Mouse (Mus musculus): Measurements from ENCODE around the gene Rasl11b. TPM values are rescaled to one million over a fixed set of nuclear protein-coding genes. Genes with fewer than 3 reads are reported as not detected.
A peak's percentile ranks its signal among the peaks of the same experiment; 100 is the strongest.

Rasl11b gene
- total and polyA plus RNA-seq, 2 experiments from 2014 or later = 7.7 to 37.3 TPM

- no peaks in the 10 kb centered on the region for H3K27me3 ChIP-seq (ENCODE audit: insufficient read depth, low read length)
- WGBS = 31% methylated on average over 16 of the region's 16 CpGs
- no peaks in the 10 kb centered on the region for H3K9me3 ChIP-seq (ENCODE audit: low read length)
- TF ChIP-seq CTCF (IDR thresholded peaks at IDR 0.05; ENCODE audit: low read depth) = no peak
- H3K4me1 ChIP-seq (ENCODE audit: insufficient read depth) = peaks cover 22% of the 10 kb centered on the region
- no peak overlapping the region for H3K27ac ChIP-seq (ENCODE audit: low read depth, low read length)
- peak overlapping the region; percentile 80 for H3K9ac ChIP-seq
- peak overlapping the region; percentile 85 for H3K4me3 ChIP-seq (ENCODE audit: low read depth, low read length)
- H3K4me2 ChIP-seq (ENCODE audit: low read depth) = peak overlapping the region; percentile 96
- H3K36me3 ChIP-seq (ENCODE audit: insufficient read depth) = no peaks in the 10 kb centered on the region
- DNase-seq (no peak), ATAC-seq (no peak)
These were observed 852 bp upstream of the Rasl11b start for GRCm38 (mm10) chr5:74194027-74194840.

- 3% methylated on average over 27 of the region's 27 CpGs for WGBS
- peaks cover 11% of the 10 kb centered on the region; the same call in 1 of the 2 replicates for H3K4me1 ChIP-seq (ENCODE audit: insufficient read depth)
- peak overlapping the region; percentile 80 for H3K9ac ChIP-seq
These were observed 674 bp downstream of the Rasl11b start for GRCm38 (mm10) chr5:74195614-74196306.

GRCm38 (mm10) chr5:74196307-74196618 lies 1.2 kb downstream of the Rasl11b start:
- no peak for TF ChIP-seq CTCF (IDR thresholded peaks at IDR 0.05; ENCODE audit: low read depth)
- no peak overlapping the region for H3K27ac ChIP-seq (ENCODE audit: low read depth, low read length)
- H3K27me3 ChIP-seq (ENCODE audit: insufficient read depth, low read length) = no peaks in the 10 kb centered on the region
- no peaks in the 10 kb centered on the region for H3K9me3 ChIP-seq (ENCODE audit: low read length)
- H3K36me3 ChIP-seq (ENCODE audit: insufficient read depth) = no peaks in the 10 kb centered on the region
- ATAC-seq (no peak), DNase-seq (no peak)
- no peak overlapping the region for H3K9ac ChIP-seq
- H3K4me1 ChIP-seq (ENCODE audit: insufficient read depth) = peaks cover 11% of the 10 kb centered on the region; the same call in 1 of the 2 replicates
- peak overlapping the region; percentile 96 for H3K4me2 ChIP-seq (ENCODE audit: low read depth)
- peak overlapping the region; percentile 85 for H3K4me3 ChIP-seq (ENCODE audit: low read depth, low read length)
- WGBS = 6% methylated on average over 4 of the region's 4 CpGs

More at GRCm38 (mm10) chr5:74195614-74196306, 674 bp downstream of the Rasl11b start:
- peak overlapping the region; percentile 69 for H3K27ac ChIP-seq (ENCODE audit: low read depth, low read length)
- H3K4me2 ChIP-seq (ENCODE audit: low read depth) = peak overlapping the region; percentile 96
- ATAC-seq (peak; percentile 21; the same call in 1 of the 2 replicates), DNase-seq (no peak)
- peak overlapping the region; percentile 85 for H3K4me3 ChIP-seq (ENCODE audit: low read depth, low read length)
- no peaks in the 10 kb centered on the region for H3K9me3 ChIP-seq (ENCODE audit: low read length)
- TF ChIP-seq CTCF (IDR thresholded peaks at IDR 0.05; ENCODE audit: low read depth) = no peak
- H3K27me3 ChIP-seq (ENCODE audit: insufficient read depth, low read length) = no peaks in the 10 kb centered on the region
- H3K36me3 ChIP-seq (ENCODE audit: insufficient read depth) = no peaks in the 10 kb centered on the region

- Histone ChIP-seq H3K4me2 (ENCODE audit: low read depth) (peak overlapping the region; percentile 19), H3K9me3 (ENCODE audit: low read length) (no peaks in the 10 kb centered on the region), H3K27me3 (ENCODE audit: insufficient read depth, low read length) (no peaks in the 10 kb centered on the region), H3K4me1 (ENCODE audit: insufficient read depth) (peaks cover 11% of the 10 kb centered on the region; the same call in 1 of the 2 replicates), H3K4me3 (ENCODE audit: low read depth, low read length) (peak overlapping the region; percentile 3; the same call in 1 of the 2 replicates), H3K27ac (ENCODE audit: low read depth, low read length) (no peak overlapping the region), H3K9ac (no peak overlapping the region), H3K36me3 (ENCODE audit: insufficient read depth) (no peaks in the 10 kb centered on the region)
- 51% methylated on average over 22 of the region's 22 CpGs for WGBS
- DNase-seq (peak; percentile 26), ATAC-seq (no peak)
- no peak for TF ChIP-seq CTCF (IDR thresholded peaks at IDR 0.05; ENCODE audit: low read depth)
These were observed 2.6 kb downstream of the Rasl11b start for GRCm38 (mm10) chr5:74197541-74198330.

GRCm38 (mm10) chr5:74198446-74198845 lies 3.4 kb downstream of the Rasl11b start:
- 64% methylated on average over 11 of the region's 11 CpGs for WGBS
- no peaks in the 10 kb centered on the region for H3K27me3 ChIP-seq (ENCODE audit: insufficient read depth, low read length)

GRCm38 (mm10) chr5:74199793-74200192 lies 4.7 kb downstream of the Rasl11b start:
- Histone ChIP-seq H3K4me3 (ENCODE audit: low read depth, low read length) (no peak overlapping the region), H3K4me1 (ENCODE audit: insufficient read depth) (0 out of 2 replicates have a peak, but pooled peaks cover 4% of the 10 kb centered on the region), H3K9me3 (ENCODE audit: low read length) (no peaks in the 10 kb centered on the region), H3K9ac (no peak overlapping the region), H3K27me3 (ENCODE audit: insufficient read depth, low read length) (no peaks in the 10 kb centered on the region), H3K36me3 (ENCODE audit: insufficient read depth) (no peaks in the 10 kb centered on the region), H3K27ac (ENCODE audit: low read depth, low read length) (no peak overlapping the region), H3K4me2 (ENCODE audit: low read depth) (no peak overlapping the region)
- no peak for TF ChIP-seq CTCF (IDR thresholded peaks at IDR 0.05; ENCODE audit: low read depth)
- DNase-seq = no peak
- 89% methylated on average over 13 of the region's 13 CpGs for WGBS
- no peak for ATAC-seq

More at GRCm38 (mm10) chr5:74198446-74198845, 3.4 kb downstream of the Rasl11b start:
- Histone ChIP-seq H3K9me3 (ENCODE audit: low read length) (no peaks in the 10 kb centered on the region), H3K36me3 (ENCODE audit: insufficient read depth) (no peaks in the 10 kb centered on the region), H3K4me3 (ENCODE audit: low read depth, low read length) (no peak overlapping the region), H3K4me1 (ENCODE audit: insufficient read depth) (peaks cover 11% of the 10 kb centered on the region; the same call in 1 of the 2 replicates), H3K27ac (ENCODE audit: low read depth, low read length) (no peak overlapping the region), H3K9ac (no peak overlapping the region), H3K4me2 (ENCODE audit: low read depth) (0 out of 2 replicates have a peak overlapping the region, but pooled peaks have one; percentile 19)
- DNase-seq (no peak), ATAC-seq (no peak)
- TF ChIP-seq CTCF (IDR thresholded peaks at IDR 0.05; ENCODE audit: low read depth) = no peak

All from forebrain, postnatal 0 days (tissue).